Mouse (Mus musculus) induced T-regulatory cell, adult 2 months (primary cell): ENCODE data around the gene Mprip.
"Not testable (repeated sequence)": the region's sequence is repeated elsewhere in the genome, so short reads cannot be mapped to it uniquely, and the experiment has no call there.

ENCODE experiments used
- DNase-seq: peaks from one replicate; pipeline ENCODE4 v3.0.0-alpha.2; 2012; ENCODE audit warnings: low read depth

Mprip gene

DNA sequence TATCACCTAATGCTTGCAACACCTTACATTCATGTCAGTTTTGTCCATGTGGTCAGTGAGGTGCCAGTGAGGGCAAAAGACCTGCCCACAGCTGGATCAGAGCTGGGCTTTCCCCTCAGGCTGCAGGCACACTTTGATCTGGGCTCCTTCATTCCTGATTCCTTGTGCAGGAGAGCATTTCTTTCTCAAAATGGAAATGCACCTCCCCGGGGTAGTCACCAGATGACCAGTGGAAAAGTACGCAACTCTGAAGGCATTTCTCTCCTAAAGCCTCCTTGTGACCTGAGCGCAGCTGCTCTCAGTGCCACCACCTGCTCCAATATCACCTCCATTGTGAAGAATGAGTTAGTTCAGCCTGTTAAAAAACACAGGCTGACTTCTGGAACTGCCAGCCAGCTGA lies at the start of gene Mprip:
TSS of gene Mprip (plus strand) at position 301 of the 400 bp plus-strand sequence.
- DNase-seq = no peak

DNA sequence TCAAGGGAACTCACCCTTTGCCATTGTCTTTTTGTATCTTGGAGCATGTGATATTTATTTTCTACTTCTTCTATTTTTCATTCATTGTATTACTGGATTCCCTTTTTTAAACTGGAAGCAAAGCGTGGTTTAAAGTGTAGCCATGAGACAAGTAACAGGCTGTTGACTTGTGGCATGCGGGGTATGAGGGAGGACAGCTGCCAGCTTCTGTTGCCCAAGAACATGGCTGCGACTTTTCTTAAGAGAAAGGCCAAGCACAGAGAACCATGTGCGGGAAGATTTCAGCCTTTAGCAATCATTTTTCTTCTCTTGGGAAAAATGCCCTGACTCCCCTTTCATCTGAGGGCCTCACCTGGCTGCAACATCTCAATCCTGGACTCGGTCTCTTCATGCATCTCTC lies 49.5 kb upstream of the Mprip start:
- DNase-seq = no peak

DNA sequence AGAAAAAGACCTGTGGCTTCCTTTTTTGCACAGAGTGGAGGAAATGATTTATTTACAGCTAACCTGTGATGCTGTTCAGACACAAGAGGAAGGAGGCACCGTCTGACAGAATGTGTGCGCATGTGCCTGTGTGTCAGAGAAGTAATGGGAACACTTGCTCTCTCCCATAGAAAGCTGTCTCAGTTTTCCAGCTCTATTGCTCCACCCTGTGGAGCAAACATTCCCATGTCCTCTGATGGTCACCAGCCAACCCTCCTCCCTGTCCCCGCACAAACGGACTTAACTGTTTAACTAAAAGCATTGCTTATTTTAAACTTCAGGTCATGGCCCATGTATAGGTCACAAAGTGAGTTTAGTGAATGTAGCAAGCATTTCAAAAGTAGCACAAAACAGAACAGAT lies 47.0 kb upstream of the Mprip start:
- no peak for DNase-seq

DNA sequence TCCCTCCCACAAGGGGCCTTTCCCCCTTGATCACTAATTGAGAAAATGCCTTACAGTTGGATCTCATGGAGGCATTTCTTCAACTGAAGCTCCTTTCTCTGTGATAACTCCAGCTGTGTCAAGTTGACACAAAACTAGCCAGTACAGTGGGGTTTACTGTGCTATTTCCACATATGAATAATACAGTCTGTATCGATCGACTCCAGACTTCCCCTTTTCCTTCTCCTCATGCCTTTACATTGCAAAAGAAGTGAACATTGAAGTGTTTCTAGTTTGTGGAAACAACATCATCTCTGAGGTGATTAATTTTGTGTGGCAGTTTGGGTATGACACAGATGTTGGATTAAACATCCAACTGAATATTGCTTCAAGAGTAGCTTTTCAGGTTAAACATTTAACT lies 44.1 kb upstream of the Mprip start:
- DNase-seq = not testable (repeated sequence)

DNA sequence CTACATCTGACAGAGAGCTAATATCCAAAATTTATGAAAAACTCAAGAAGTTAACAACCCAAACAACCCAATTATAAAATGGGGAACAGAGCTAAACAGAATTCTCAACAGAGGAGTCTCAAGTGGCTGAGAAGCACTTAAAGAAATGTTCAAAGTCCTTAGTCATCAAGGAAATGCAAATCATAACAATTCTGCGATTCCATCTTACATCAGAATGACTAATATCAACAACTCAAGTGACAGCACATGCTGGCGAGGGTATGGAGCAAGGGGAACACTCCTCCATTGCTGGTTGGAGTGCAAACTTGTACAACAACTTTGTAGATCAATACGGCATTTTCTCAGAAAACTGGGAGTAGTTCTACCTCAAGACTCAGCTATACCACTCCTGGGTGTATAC lies 38.9 kb upstream of the Mprip start:
- DNase-seq = no peak

DNA sequence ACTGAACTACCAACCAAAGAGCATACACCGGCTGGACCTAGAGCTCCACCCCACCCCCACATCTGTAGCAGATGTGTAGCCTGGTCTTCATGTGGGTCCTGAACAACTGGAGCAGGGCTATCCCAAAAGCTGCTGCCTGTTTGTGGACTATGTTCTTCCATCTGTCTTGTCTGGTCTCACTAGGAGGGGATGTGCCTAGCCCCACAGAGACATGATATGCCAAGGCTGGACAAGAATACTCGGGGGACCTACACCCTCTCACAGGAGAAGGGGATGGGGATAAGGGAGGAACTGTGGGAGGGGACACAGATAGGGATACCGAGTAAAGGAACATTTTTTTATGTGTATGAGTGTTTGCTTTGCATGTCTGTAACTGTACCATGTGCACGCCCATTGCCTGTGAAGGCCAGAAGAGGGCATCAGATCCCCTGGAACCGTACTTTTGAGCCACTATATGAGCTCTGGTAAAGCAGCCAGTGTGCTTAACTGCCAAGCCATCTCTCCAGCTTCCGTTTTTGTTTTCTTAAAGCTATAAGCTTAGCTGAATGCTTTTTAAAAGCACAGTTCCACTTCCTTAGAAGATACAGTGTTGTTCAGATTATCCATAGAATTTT lies 37.0 kb upstream of the Mprip start:
- DNase-seq = peak; percentile 71

DNA sequence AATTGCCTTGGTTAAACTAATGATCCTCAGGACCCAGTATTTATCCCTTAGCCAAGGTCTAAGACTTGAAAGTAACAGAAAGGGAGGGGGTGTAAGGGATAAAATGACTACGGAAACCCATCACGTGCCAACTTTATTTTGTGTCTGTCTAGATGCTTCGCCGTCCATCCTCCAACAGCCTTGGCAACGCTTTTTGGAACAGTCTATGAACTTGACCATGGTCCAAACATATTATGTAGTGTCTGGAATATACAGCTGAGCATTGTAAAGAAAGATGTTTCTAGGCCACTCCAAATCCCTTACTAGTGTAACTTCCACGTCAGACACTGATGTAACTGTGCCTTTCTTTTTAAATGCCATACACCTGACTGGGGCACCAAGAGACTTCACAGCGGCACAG lies 34.9 kb upstream of the Mprip start:
- no peak for DNase-seq

DNA sequence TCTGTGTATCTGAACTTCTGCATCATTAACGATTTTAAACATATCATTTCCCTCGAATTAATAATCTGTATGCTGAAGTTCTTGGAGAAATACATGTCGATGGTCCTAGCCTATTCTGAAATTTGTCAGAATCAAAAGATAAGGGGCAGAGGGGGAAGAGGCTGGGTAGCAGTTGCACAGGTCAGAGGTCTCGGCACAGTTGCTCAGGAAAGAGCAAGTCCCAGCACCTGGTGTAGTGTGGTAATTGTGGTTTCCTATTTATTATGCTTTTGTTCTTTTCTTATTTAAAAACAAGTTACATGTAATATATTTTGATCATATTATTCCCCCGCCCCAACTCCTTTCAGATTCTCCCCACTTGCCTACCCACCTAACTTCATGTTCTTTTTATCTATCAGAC lies 32.9 kb upstream of the Mprip start:
- peak; percentile 25 for DNase-seq

- DNase-seq = no peak
Measured at GRCm38 (mm10) chr11:59629871-59630270, 31.2 kb upstream of the Mprip start.

GRCm38 (mm10) chr11:59631980-59632379 lies 29.1 kb upstream of the Mprip start:
- DNase-seq = no peak

GRCm38 (mm10) chr11:59633037-59633436 lies 28.1 kb upstream of the Mprip start:
- peak; percentile 80 for DNase-seq

- no peak for DNase-seq
Measured at GRCm38 (mm10) chr11:59634001-59634660, 27.0 kb upstream of the Mprip start.

GRCm38 (mm10) chr11:59635251-59635795 lies 25.8 kb upstream of the Mprip start:
- DNase-seq = no peak

GRCm38 (mm10) chr11:59635821-59636694 lies 25.0 kb upstream of the Mprip start:
- no peak for DNase-seq

- DNase-seq = peak; percentile 32
Measured at GRCm38 (mm10) chr11:59636695-59637414, 24.2 kb upstream of the Mprip start.

DNA sequence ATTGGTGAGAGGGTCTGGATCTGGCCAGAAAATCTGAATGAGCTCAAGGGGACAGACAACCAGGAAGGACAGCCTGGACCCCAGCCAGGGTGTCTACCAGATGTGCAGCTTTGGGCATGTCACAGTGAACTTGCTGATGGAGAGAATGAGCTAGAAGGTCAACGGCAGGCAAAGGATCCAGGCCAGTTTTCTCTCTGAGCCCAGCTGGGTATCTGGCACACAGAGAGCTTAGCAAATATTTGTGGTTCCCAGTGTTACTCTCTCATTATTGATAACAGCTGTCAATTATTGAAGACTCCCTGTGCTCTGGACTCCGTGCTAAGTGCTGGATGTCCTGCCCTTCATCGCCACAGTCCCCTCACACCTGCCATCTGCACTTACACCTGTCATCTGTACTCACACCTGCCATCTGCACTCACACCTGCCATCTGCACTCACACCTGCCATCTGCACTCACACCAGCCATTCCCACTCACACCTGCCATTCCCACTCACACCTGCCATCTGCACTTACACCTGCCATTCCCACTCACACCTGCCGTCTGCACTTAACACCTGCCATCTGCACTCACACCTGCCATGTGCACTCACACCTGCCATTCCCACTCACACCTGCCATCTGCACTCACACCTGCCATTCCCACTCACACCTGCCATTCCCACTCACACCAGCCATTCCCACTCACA lies 21.0 kb upstream of the Mprip start:
- DNase-seq = no peak

- DNase-seq = no peak
Measured at GRCm38 (mm10) chr11:59641227-59641626, 19.9 kb upstream of the Mprip start.

DNA sequence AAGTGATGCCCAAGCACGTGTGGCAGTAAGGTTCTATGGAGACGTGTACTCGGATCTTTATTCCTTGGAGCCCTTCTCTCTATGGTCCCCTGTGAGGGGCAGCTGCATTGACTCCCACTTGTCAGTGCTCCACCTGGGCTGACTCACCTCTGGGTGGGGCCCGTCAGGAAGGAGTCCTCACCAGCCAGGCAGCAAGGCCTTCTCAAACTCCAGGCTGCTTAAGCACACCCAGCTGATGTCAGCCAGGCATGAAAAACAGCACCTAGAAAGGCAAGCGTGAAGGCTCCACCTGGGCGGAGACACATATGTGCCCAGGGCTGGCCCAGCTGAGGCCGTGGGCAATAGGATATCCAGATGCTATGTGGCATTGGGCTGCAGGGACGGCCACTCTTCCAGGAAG lies 18.7 kb upstream of the Mprip start:
- no peak for DNase-seq

DNA sequence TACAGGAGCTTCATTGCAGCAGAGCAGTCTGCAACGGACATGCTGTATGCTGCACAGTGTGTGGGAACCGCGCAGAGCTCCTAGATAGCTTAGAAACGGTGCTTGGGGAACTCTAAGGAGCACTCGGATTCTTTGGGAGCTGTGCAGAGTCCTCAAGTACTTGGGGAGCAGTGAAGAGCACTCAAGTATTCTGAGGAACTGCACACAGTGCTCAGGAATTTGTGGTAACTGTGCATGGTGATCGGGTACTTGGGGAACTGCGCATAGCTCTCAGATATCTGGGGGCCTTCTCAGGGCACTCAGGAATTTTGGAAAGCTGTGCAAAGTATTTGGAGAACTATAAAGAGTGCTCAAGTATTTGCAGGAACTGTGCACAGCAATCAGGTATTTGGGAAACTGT lies 16.1 kb upstream of the Mprip start:
- no peak for DNase-seq

DNA sequence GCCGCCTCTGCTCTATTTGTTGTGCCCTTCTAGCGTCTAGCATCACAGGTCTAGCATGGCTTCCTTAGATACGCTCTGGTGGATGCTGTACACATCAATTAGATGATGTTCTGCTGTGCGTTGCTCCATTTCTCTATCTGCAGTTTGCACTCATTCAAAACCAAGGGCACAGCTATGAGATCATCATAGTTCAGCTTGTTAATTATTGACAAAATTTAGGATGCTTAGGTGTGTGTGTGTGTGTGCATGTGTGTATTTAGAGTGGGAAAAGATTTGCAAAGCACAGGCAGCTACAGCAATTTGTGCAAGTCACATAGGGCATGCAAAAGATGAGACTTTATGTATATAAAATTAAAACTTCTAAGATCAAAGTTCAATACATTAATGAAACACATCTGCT lies 12.0 kb upstream of the Mprip start:
- DNase-seq = no peak

DNA sequence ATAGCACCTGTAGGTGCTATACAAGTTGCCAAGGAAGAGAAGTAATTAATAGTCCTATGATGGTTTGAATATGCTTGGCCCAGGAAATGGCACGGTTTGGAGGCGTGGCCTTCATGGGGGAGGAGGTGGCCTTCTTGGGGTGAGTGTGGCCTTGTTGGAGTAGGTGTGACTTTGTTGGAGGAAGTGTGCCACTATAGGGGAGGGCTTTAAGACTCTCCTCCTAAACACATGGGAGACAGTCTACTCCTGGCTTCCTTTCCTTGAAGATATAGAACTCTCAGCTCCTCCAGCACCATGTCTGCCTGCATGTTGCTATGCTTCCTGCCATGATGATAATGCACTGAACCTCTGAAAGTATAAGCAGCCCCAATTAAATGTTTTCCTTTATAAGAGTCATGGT lies 8.1 kb upstream of the Mprip start:
- peak; percentile 50 for DNase-seq

DNA sequence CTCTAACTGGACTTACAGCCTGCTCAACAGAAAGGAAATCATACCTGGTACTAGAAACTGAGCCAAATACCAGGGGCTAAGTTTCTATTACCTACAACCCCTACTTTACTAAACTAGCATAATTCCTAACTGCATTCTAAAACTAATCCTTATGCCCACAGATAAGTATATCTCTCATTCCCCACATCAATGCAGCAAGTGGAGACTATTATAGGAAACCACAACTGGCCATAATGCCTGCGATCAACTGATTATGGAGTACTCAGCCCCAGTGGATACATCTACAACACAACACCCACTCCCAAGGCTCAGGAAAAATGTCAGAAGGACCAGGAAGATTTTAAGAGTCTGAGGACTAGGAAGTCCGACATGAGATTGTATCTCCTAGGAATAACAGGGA lies 7.6 kb upstream of the Mprip start:
- DNase-seq = no peak
